Mouse (Mus musculus) frontal cortex, postnatal 36 days (tissue): ENCODE measurements around the gene Noxo1.
"Not testable (repeated sequence)": the region's sequence is repeated elsewhere in the genome, so short reads cannot be mapped to it uniquely, and the experiment has no call there.

Experiments
- DNase-seq, 2 experiments: peaks; one replicate each; pipeline ENCODE4 v3.0.0; 2022; ENCODE audit warnings: low spot score in 2 of 2

The Noxo1 gene

DNA sequence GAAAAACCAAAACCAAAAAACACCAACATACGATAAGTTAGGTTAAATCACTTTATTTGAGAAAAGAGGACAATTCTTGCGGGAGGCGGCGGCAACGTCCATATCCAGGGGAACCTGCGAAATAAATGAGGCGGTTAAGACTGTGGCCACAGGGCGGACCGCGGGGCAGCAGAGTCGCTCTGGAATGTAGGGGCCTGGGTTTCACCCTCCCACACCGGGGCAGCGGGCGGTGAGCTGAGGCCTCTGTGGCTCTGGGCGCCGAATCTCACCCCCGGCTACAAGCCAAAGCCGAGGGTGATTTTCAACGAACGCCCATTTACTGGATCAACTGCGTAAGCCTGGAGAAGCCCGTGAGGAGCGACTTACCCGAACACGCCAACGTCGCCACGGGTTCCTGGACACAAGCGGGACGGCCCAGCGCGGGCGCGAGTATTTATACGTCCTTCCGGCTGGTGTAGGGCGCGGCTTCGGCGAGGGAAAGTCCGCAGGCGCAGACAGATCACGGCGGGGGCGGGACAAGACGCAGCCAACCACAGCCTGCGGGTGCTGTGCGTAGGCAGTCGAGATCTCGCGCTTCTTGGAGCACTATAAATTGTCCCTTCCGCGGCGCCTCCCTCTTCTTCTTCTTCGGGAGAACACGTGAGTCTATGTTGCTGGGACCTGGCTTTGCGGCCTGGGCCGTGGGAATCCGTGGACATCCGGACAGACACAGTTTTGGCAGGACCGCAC, 23.6 kb downstream of the Noxo1 start:
- peak; percentile 99 for DNase-seq

DNA sequence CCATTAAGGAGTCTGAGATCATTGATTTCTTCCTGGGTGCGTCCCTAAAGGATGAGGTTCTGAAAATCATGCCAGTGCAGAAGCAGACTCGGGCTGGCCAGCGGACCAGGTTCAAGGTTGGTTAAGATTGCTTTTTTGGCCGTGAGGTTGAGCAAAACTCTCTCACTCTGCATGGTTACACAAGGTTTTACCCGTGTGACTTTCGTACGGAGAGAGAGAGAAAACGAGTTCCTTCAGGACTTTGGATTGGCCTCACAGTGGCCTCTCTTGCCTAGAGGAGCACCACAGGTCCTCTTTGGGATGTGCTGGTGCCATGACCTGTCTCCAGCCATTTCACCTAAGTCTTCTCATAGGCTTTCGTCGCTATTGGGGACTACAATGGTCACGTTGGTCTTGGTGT, 24.6 kb downstream of the Noxo1 start:
- not testable (repeated sequence) for DNase-seq

DNA sequence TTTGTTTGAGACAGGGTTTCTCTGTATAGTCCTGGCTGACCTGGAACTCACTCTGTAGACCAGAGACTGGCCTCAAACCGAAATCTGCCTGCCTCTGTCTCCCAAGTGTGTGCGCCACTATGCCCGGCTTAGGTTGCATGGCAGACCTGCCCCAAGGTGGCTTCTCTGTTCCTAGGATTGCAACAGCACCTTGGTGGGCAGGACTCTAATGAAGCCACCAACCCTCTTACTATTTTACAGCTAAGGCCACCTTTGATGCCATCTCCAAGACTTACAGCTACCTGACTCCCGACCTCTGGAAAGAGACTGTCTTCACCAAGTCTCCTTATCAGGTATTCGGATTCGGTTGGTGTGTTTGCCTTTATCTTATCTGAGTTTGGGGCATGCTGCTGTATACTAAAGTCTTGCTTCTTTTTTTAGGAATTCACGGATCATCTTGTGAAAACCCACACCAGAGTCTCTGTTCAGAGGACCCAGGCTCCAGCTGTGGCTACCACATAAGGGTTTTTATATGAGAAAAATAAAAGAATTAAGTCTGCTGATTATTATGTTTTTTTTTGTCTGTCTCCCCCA, 25.4 kb downstream of the Noxo1 start:
- DNase-seq = not testable (repeated sequence)

DNA sequence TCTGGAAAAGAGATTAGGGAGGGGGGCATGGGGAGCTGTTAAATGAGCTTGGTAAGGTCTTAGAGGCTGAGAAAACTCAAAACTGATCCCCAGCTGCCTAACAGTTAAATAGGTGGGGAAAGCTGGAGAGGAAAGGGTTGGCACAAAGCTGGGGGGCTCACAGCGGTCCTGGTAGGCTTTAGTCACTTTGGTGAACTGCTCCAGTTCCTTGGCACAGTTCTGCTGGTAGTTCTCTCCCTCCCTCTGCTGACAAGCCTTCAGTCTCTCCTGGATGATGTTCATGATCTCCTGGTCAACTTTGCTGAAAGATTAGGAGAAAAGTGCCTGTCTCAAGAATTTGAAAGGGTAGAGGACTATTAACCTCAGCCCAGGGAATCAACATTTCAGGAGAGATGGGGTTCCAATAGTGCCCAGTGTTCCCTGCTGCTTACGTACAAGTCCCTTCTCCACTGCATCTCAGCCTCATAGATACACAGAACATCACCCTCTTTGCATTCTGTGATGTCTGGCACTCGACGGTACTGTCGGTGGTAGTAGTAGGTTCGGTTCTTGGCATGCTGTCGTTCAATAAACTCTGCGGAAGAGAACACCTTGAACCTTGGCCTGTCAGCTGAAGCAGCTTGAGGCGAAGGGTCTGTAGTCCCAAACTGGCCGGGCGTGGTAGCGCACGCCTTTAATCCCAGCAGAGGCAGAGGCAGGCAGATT, 26.3 kb downstream of the Noxo1 start:
- no peak for DNase-seq

DNA sequence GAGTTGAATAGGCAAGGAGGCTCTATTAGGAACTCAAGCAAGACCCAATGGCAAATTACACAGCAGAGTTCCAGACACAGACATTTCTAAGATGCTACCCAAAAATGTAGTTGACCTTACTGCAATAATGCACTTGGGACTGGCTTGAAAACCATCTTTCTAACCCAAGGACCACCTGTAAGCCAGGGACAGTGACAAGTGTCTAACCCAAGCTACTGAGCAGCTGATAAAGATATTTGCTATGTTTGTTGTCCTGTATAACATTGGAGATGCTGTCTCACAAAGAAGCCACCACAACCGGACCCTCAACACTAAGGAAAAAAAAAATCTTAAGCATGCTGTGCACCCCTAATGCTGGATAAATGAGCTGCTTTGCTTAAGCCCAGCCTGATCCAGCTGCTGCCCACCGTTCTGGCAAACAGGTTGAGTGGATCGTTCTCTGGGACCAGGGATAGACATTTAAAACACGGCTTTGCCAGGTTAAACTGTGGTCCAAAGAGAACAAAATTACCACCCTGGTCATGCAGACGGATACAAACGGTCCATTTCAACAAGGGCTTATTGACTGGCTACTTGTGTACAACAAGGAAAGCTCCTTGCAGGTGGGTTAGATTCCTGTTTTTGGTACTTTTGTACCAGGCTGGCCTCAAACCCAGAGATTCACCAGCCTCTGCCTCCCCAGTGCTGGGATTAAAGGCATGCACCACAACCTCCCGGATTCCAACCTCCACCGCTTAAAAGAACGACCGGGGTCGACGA, 27.3 kb downstream of the Noxo1 start:
- no peak for DNase-seq

DNA sequence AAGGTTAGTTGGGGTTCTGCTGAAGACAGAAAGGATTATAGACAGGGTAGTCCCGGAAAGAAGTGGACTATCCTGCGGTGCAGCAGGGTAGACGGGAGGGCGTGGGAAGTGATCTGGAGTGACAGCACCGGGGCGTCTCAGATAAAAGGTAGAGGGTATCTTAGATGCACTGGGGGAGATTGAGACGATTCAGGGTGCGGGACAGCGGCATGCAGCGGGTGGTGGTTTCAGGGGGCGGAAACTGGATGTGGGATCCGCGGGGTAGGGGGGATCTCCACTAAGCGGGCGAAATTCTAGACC, 27.8 kb downstream of the Noxo1 start:
- no peak for DNase-seq

DNA sequence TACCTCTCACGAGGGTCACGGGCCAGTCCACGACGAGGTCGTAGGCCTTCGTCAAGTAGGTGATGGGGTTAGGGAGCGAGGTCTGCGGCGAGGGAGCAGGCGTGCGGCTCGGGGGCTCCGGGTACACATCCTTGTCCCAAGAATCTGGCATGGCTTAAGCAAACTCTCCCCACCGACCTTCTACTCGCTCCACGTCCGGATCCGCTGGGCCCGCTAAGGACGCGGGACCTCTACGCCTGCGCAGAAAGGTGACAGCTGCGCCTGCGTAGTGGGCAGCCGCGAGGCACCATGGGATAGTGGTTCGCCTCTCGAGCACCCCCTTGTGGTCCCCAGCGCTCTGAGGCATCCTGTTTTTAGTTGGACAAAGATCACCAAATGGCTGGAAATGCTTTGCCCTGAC, 28.1 kb downstream of the Noxo1 start, which contains the start of gene Ndufb10:
Gene Ndufb10, minus strand, starts transcription at position 295 of the 400 bp plus-strand sequence.
- peak; percentile 93 to 96 for DNase-seq

DNA sequence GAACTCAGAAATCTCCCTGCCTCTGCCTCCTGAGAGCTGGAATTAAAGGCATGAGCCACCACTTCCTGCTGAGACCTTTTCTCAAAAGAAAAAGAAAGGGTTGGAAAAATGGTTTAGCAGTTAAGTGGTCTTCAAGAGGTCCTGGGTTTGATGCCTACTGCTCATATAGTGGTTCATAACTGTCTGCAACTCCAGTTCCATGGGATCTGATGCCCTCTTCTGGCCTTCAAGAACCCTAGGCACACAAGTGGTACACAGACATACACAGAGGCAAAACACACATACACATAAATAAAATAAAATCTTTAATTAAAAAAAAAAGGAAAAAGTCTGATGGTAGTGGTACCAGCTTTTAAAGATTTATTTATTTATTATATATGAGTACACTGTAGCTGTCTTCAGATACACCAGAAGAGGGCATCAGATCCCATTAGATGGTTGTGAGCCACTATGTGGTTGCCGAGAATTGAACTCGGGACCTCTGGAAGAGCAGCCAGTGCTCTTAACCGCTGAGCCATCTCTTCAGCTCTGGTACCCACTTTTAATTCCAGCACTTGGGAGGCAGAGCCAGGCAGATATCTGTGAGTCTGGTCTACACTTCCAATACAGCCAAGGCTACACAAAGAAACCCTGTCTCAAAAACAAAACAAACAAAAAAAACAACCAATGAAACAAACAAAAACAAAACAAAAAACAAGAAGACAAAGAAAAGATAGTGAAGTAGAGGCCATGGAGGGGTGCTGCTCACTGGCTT, 29.8 kb downstream of the Noxo1 start:
- DNase-seq = no peak

DNA sequence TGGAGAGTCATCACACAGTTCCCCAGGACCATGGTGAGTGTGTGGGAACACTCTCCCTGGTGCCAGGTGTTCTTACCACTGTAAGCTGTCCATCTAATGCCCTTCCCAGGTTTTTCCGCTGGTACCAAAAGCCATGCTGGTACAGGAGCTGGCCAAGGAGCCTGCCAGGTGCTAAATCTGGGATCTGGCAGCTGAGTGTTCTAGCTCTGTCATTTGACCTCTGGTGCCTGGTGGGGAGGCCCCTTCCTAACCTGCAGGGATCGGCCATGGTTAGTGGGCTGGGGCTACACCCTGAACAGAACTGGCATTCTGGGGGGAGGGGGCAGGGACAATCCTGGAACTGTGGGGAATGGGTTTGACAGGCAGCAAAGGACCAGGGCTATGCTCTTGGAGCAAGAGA, 31.6 kb downstream of the Noxo1 start, which contains the start of gene Rpl3l:
Gene Rpl3l, plus strand, starts transcription at position 203 of the 400 bp plus-strand sequence.
- DNase-seq = no peak

DNA sequence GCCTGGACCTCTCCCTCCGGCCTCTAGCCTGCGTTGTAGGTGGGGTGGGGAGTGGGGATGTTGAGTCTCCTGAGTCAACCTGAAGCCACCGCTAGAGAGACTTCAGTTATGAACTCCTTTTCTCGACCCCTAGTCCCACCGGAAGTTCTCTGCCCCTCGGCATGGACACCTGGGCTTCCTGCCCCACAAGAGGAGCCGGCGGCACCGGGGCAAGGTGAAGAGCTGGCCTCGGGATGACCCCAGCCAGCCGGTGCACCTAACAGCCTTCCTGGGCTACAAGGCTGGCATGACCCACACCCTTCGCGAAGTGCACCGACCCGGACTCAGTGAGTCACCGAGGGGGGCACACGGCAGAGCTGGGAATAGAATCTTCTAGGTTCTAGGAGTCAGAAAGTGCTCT, 32.1 kb downstream of the Noxo1 start:
- no peak for DNase-seq

DNA sequence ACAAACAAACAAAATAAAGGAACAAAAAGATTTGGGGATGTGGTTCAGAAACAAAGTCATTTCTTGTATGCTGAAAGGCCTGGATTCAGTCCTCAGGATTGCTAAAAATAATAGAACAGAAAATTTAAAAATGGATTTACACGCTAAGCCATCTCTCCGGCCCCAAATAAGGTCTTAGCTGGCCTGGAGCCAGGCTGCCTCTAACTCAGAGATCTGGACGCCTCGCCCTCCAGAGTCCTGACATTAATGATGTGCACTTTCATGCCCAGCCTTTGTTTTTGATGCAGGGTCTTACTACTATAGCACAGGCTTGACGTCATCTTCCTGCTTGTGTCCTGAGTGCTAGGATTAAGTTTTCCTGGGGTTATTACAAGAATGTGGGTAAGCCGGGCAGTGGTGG, 33.0 kb downstream of the Noxo1 start:
- DNase-seq = no peak

DNA sequence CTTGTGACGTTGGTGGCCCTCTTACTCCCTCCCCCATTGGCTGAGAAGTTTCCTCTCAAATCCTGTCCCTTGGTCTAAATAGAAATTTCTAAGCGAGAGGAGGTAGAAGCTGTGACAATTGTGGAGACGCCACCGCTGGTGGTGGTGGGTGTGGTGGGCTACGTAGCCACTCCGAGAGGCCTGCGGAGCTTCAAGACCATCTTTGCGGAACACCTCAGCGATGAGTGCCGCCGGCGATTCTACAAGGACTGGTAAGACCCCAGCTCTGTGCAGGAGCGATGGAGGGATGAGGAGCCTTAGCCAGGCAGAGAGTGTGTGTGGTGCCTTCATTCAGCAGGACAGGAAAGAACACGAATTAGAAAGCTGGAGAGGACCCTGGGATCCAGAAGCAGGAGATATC, 34.8 kb downstream of the Noxo1 start:
- DNase-seq = no peak

DNA sequence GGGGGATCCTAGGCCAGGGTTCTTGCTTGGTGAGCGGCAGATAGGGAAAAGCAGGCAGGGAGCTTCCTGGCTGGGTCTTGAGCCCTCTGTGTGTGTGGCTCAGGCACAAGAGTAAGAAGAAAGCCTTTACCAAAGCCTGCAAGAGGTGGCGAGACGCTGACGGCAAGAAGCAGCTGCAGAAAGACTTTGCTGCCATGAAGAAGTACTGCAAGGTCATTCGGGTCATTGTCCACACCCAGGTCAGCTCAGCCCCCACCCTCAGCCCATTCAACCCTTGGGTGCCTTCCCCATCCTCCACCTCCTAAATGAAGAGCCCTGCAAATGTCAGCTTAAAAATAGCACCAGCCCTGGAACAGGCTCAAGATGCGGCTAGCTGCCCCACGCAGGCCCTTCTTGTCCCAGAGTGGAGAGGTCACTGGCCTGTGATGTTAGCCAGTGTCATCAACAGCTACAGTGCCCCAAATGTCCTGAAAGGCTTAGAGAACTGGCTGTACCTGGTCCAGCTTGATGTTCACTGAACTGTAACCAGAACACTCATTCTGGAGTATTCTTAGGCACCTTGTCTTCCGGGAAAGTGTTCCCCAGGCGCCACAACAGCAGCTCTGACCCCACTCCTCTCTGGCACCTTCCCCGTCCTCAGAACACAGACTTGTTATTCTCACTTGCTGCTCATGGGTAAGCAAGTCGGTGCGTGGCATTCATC, 36.4 kb downstream of the Noxo1 start:
- DNase-seq = no peak

DNA sequence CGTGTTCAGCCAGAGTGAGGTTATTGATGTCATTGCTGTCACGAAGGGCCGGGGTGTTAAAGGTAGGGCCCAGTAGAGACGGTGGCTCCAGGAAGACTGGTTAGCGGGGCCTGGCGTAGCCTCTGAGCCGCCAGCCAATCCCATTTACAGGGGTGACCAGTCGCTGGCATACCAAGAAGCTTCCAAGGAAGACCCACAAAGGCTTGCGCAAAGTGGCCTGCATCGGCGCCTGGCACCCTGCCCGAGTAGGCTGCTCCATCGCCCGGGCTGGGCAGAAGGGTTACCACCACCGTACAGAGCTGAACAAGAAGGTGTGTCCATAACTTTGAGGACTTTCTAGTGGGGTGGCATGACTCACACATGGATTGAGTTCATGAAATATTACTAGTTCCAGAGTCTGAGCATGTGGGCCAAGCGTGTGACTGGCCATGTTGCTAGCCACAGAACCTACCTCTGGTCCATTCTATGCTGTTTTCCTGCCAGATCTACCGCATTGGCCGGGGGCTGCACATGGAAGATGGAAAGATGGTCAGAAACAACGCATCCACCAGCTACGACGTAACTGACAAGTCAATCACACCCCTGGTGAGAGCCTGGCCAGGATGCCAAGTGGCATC, 37.5 kb downstream of the Noxo1 start:
- DNase-seq = no peak

DNA sequence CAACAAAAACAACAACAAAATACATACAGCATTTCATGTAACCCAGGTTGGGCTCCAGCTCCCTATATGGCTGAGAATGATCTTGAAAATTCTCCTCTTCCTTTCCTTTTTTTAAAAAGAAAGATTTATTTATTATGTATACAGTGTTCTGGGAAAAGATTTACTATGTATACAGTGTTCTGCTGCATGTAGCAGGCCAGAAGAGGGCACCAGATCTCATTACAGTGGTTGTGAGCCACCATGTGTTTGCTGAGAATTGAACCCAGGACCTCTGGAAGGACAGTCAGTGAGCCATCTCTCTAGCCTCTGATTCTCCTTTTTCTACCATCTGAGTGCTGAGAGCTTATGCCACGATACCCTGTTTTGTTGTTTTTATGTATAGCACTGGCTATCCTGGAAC, 38.5 kb downstream of the Noxo1 start:
- no peak for DNase-seq

DNA sequence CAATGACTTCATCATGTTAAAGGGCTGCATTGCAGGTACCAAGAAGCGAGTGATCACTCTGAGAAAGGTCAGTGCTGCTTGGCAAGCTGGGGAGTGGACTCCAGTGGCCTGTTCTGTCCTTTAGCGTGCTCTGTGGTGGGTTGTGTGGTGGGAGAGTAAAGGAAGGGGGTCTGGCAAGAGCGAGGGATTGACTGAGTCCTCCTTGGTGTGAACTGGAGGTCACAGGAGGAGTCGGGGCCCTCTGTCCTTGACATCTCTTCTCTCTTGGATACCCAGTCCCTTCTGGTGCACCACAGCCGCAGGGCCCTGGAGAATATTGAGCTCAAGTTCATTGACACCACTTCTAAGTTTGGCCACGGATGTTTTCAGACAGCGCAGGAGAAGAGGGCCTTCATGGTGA, 39.4 kb downstream of the Noxo1 start:
- no peak for DNase-seq

DNA sequence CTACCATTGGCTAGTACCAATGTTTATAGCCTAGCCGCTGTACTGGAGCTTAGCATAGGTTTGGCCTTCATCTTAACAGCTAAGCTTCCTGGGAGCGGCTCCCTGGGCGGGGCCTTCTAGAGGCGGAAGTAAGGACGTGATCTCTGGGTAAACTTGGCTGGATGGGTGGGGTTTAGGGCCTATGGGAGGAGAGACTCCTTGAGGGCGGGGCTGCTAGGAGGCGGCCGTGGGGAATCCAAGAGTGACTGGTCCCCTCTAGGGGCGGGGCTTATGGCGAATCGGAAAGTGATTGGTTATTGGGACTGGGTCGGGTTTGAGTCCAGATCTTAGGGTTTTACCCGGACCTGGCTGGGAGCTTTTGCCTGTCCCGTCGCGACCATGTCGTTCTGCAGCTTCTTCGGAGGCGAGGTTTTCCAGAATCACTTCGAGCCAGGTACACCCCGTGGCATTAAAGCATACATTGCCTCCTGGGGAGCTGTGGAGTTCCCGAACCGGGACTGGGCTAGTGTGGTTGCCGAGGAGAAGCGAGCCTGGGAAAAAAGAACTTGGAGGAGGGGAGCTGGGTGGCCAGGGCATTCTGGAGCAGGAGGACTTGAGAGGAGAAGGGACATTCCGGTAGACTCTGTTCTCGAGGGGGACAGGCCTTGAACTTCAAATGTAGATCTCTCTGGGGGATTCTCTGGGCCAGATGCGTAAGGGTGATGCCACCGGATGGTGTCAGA, 40.5 kb downstream of the Noxo1 start, which contains the start of gene Msrb1:
Gene Msrb1, plus strand, starts transcription at position 313 of the 722 bp plus-strand sequence.
- peak; percentile 89 to 92 for DNase-seq

DNA sequence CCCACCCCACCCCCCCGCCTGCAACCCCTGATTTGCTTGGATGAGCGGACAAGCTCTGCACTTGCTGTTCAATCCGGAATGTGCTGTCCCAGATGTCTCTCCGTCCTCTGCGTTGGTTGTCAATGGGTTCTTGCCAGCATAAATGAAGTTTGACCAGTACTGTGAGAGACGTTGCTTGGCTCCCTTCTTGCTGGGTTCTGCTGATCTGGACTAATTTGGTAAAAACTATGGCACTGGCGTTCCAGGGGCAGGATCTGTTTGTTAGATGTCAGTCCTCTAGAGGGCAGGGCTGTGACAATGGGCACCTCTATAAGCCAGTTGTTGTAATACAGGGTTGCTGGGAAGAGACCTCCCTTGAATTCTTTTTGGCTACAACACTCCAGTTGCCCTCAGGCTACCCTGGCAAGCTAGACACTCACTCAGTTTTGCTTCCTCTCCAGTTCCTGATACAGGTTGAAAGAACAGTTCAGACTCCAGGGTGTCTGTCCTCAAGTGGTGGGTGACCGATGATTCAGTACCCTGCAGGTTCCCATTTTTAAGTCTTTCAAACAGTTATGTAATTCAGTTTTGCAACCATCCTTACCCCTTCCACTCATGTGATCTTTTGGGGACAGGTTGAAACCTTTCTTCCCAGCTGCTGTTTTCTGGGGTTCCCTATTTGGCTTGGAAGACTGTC, 41.2 kb downstream of the Noxo1 start:
- DNase-seq = no peak

DNA sequence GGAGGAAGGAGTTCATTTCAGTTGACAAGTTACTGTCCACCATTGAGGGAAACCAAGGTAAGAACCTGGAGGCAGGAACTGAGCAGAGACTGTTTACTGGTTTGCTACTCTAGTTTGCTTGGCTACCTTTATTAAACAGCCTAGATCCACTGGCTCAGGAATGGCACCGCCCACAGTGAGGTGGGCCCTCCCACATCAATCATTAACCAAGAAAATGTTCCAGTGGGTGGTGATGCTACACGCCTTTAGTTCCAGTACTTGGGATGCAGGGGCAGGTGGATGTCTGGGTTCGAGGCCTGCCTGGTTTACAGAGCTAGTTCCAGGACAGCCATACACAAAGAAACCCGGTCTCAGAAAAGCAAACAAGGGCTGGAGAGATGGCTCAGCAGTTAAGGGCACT, 42.2 kb downstream of the Noxo1 start:
- DNase-seq = no peak
